Mouse (Mus musculus) erythroblast, adult 5-6 weeks (primary cell): ENCODE data around the gene Smndc1. TPM values are rescaled to one million over a fixed set of nuclear protein-coding genes. Genes with fewer than 3 reads are reported as not detected.

Experiments
- ATAC-seq: replicated peaks from 2 replicates; pipeline ENCODE4 v1.8.0; 2016; ENCODE audit warnings: moderate number of reproducible peaks, mild to moderate bottlenecking, moderate TSS enrichment, inconsistent platforms; ENCODE audit not compliant: poor library complexity, low FRiP score, severe bottlenecking
- total RNA-seq, 2 experiments: library from RNA; stranded (forward) in 1 of 2; stranded (reverse) in 1 of 2; fragments of 150-400 nt in 1 of 2; fragments of 200-764, 138-1000 nt in 1 of 2; gene quantifications; 2 replicates each; pipeline versions ENCODE4 v1.2.3 to v1.2.4; 2015 to 2017; ENCODE audit warnings: low replicate concordance in 2 of 2

The Smndc1 gene
- total RNA-seq, 2 experiments from 2014 or later, result 17.5 to 18.9 TPM

- ATAC-seq, result no peak
These were observed 1.4 kb upstream of the Smndc1 start for GRCm38 (mm10) chr19:53391787-53392186.

DNA sequence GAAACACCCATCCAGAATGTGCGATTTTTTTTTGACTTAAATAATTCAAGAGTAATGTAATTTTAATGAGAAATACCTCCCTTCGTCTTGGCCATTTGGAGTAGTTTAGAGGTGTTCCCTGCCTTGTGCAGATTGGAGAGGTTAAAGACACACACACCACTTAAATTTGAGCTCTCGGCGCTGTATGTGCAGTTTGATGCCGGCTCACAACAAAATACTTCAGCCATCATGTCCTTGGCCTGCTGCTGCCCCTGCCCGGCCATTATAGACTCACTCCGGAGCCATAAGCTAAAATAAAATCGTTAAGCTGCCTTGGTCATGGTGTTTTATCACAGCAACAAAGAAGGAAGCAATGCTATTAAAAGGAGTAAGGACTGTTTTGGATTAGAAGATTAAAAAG is 1.0 kb upstream of the Smndc1 start:
- ATAC-seq, result no peak

DNA sequence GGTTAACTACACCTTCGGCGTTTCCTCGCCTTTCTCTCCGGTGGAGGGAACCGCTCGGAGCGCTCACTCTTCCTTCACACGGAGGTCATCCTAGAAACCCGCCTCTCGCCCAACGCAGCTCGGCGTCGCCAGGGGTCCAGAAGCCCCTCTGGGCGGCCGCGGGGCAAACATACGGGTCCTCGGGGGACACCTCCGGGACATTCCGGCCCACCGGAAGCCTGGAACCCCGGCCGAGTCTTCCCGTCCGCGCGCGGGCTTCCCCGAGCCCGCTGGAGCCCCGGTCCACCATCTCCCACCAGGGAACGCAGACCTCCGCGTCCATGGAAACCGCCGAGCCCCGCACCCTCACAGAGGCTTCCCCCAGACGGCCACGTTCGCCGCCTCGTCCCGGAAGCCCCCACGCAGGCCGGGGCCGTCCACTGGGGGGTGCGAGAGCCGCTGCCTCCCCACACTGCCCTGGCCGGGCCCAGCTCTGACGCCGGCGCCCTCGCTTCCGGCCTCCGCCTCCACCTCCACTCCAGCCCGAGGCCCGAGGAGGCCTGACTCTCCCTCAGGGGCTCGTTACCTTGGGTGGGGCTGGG is 437 bp downstream of the Smndc1 start:
- peak; percentile 49 for ATAC-seq

DNA sequence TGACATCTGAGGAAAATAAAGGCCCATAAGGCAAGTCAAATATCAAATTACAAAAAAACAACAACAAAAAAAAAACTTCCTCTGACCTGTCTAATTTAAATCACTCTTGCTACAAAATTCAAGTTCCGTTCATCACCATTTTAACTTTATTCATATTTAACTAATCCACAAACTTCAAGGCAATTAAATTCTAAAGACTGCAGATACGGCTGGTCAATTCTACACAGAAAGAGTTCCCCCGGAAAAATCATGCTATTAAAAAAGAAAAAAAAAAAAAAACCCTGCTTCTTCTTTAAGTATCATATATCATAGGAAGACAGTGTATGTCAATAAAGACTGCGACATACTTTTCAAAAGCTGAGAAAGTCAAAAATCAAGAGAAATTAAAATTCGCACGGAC is 961 bp downstream of the Smndc1 start:
- no peak for ATAC-seq

- ATAC-seq, result no peak
These were observed 7.0 kb downstream of the Smndc1 start for GRCm38 (mm10) chr19:53383336-53383735.

DNA sequence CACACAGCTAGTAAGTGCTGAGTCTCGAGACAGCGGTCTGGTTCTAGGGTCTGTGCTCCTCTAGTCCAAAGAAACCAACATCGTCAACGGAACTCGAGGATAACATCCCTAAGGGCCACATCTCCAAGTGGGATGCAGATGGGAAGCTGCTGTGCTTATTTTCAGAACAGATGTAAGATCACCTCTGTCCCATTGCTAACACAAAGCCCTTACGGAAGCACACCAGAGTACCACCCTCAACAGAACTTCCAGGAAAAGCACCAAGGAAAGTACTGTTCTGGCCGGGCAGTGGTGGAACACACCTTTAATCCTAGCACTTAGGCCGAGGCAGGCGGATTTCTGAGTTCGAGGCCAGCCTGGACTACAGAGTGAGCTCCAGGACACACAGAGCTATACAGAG is 12.0 kb downstream of the Smndc1 start:
- no peak for ATAC-seq

DNA sequence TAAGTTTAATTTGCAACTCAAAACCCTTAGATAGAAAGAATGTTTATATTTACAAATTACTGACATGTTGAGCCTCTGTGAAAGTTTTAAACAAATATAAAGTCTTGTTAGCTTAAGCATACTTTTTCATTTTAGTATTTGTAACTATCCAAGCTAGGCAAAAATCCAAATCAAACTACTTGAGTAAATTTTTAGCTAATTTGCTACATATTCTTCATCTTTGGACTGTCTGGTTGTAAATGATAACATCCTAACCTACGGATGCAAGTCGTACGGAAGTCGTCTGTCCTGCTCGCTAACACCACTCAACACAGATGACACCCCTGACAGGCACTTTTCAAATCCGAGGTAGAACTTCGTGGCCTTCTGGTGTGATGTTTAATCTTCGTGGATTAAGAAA is 12.7 kb downstream of the Smndc1 start:
- ATAC-seq, result no peak

DNA sequence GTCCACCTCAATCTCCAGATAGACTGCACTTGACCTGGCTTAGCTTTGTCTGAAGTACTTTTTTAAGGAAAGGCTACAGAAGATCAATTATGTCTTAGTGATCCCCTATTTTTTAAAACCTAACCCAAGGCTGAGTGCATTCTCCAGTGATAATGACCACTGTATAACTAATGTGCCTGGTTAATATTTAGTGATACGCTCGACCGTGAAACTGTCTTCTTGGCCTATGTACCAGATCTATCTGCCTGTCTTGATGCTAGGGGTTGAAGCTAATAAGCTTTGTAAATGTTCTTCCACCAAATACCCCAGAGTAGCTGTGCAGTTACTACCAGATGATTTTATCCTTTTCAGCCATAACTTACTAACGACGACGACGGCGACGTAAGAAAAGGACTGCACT is 14.6 kb downstream of the Smndc1 start:
- no peak for ATAC-seq

DNA sequence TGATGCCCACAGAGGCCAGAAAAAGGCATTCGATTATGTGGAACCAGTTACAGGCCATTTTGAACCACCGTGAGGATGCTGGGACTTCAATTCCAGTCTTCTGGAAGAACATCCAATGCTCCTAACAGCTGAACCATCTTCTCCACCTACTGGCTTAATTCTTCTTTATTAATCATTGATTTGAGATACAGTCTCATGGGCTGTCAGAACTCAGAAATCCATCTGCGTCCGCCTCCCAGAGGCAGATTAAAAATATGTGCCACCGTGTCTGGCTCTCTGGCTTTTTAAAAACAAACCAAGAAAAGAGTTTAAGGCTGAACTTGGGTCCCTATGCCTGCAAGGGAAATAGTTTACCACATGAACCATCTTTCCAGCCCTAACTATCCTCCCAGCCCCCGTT is 15.1 kb downstream of the Smndc1 start:
- no peak for ATAC-seq

DNA sequence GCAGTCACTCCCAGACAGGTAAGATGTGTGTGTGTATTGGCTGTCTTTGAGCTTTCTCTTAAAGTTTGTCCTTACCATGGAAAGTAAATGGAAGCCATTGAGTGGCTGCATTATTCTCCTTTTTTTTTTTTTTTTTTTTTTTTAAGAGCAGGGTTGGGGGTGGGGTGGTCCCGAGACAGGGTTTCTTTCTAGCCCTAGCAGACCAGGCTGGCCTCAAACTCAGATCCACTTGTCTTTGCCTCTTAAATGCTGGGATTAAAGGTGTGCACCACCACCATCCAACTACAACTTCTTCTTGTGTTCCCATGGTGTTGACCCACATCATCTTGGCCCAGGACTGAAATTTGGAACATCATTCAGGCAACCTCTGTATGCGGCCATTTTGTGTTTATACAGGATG is 16.8 kb downstream of the Smndc1 start:
- ATAC-seq, result no peak

GRCm38 (mm10) chr19:53371666-53372065 is 18.7 kb downstream of the Smndc1 start, which contains the start of gene Gm10197:
Gm10197 (minus strand) TSS chr19:53371766.
- no peak for ATAC-seq

- no peak for ATAC-seq
These were observed 20.1 kb downstream of the Smndc1 start for GRCm38 (mm10) chr19:53370233-53370632.

- ATAC-seq, result peak; percentile 66
These were observed 20.8 kb downstream of the Smndc1 start for GRCm38 (mm10) chr19:53369469-53370043.

DNA sequence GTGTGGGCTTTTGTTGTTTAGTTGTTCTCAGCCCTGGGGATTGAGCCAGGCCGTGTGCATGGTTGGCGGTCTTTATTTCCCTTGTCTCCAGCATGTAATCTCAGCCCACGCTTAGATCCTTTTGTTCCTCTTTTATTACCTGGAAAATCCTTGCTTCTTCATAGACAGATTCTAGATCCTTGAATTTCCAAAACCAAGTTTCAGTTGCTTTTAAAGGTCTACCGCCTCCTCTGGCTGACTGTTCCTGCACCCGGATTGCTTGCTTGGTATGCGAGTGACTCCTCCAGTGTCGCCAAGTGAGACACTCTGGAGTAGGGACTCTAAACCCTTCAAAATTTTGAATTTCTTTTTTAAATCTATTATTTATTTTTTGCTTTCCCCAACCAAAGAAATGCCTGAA is 23.5 kb downstream of the Smndc1 start:
- ATAC-seq, result no peak

DNA sequence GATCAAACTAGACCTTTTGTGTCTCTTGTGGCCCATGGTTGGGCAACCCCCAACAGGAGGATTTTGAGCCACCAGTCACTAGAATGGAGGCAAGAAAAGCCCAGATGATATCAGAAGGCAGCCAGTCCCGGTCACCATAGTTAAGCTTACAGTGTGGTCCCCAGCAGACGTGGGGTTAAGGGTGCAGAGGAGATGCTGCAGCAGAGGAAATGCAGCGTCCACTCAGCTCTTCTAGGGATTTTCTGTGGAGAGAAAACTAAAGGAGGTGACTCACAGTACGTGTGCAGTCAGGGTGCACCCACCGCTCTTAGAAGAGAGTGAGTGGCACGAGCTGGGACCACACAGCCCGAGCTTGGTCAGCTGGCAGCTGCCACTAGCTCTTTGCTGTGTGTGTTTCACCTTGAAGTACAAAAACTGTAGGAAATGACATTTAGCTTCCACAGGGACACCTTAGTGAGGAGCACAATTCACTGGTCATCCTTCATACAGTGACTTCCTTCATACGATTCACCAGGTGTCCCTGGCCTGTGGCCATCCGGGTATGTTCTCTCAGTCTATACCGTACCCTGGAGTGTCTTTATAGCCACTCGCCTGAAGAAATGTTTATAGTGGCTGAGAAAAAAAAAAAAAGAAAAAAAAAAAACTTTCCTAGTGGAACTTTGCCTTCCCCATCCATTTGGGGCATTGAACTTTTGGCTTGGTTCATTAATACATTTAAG is 24.2 kb downstream of the Smndc1 start:
- ATAC-seq, result no peak

DNA sequence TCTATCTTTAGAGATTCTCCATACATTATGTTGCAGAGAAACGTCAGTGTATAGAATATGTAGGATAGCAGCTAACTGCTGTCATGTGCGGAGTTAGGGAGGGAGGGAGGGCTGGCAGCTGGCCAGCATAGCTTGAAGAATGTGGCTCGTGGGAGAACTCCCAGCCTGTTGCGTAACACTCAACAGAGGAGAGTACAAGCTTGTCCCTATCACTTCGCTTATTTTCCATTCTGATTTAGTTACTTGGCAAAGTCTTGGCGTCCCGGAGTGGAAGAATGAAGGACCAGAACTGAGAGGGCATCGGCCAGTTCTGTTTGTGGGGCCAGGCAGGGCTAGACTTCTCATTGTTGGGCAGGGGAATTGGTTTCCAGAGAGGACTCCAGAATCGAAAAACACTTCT is 25.4 kb downstream of the Smndc1 start:
- no peak for ATAC-seq

- no peak for ATAC-seq
These were observed 25.8 kb downstream of the Smndc1 start for GRCm38 (mm10) chr19:53364551-53364950.

DNA sequence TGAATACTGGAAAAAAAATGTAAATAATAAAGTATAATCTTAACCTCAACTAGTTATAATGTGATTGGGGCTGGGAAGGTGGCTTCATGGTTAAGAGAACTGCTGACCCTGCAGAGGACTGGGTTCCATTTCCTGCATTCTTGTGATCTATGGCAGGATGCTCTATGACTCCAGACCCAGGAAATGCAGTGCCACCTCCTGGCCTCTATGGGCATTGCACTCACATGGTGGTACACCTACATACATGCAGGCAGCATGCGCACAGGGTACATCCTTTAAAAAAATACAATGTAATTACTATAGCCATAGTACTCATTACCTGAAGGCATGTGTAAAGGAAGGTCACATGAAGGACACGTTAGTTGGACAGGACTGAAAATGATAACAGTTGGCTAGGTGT is 27.4 kb downstream of the Smndc1 start:
- peak; percentile 80 for ATAC-seq

DNA sequence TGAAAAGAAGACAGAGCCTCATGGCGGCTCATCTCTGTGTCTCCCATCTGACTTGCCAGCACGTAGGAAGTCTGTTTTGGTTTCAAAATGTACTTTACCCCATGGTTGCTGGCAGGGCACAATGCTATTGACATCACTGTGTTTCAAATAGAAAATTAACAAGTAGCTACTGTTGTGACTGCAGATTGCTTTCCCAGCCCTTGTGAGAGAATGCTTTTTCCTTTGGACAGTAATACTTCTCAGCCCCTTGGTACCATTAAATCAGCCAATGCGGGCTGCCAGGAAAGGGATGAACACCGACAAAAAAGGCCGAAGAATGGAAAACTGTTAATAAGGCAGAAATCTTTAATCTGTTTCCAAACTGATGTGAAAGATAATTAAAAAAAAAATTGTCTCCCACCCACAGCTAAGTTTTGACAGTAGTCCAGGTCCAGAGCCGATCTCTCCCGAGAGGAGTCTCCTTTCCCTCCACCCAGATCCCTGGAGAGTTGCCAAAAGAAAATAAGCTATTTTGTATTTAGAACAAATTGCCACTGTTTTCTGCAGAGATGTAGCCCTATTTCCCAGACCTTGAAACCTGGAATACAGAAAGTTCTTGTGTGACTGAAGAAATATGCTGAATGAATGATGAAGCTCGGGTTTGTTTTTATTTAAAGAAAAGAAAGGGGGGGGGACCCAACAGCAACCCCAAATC is 30.0 kb downstream of the Smndc1 start:
- ATAC-seq, result no peak

- ATAC-seq, result no peak
These were observed 31.0 kb downstream of the Smndc1 start for GRCm38 (mm10) chr19:53359160-53360033.
